Mouse (Mus musculus): ENCODE data around the gene Gmfb. TPM values are rescaled to one million over a fixed set of nuclear protein-coding genes. Genes with fewer than 3 reads are reported as not detected.

Gene Gmfb
- polyA plus RNA-seq, 1 experiment from 2014 or later = 97.0 TPM

DNA sequence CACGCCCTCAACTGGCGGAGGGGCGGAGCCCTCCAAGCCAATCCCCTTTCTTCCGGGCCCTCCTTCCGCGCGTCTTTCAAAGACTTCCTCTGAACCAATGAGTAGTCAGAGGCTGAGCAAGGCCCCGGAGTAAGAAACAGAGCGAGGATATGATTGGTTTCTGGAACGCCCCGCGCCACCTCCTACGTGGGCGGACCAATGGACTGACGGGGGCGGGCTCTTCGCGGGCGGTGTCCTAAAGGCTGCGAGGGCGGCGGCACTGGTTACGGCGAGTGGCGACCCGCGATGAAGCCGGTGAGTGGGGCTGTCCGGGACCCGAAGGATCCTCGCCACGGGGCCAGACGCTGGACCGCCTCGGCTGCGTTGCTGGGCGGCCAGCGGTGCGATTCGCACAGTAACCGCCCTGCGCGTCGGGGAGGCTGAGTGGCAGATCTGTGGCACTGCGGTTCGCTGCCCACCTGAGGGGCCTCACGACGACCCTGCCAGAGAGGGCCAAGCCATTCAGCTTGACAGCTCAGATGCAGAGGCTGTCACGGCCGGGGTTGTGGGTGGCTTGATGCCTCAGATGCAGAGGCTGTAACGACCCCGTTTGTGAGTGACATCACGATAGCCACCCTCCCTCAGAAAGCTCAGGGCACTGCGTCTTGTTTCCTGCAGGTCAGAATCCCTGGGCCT, 61.5 kb downstream of the Gmfb start, which contains the start of gene Cdkn3:
Cdkn3 (plus strand) TSS at position 187 of the 675 bp plus-strand sequence.
- Histone ChIP-seq H3K4me3 (peak within 1 kb of the TSS; percentile 83), H3K36me3 (peaks cover 18% of the 10 kb centered on the region), H3K27me3 (ENCODE audit: low read depth, poor library complexity, severe bottlenecking) (no peaks in the 10 kb centered on the region), H3K4me1 (peaks cover 17% of the 10 kb centered on the region), H3K9me3 (replicated peaks) (no peaks in the 10 kb centered on the region), H3K27ac (replicated peaks) (peak within 1 kb of the TSS; percentile 89)
- DNase-seq (ENCODE audit: low spot score) = peak; percentile 93
- under 1% methylated on average over 54 of the region's 54 CpGs for WGBS

DNA sequence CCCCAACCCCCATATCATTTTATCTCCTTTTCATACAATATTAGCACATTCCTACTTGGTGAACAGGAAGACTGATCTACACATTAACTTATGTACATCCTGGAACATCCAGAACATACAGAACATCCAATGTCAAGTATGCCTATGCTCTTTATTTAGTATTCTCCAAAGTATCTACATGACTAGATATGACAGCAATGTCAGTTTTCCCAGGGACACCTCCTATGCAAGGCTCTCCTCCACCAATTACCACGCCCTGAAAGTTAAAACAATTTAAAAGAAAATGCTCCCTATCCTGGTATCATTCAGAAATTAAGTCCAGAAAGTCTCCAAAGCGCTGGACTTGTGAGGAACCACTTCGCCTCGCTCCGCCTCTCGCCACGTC, 62.1 kb downstream of the Gmfb start:
- H3K27ac ChIP-seq (replicated peaks) = peak overlapping the region; percentile 89; the same call in 1 of the 2 replicates
- H3K36me3 ChIP-seq = peaks cover 16% of the 10 kb centered on the region
- peaks cover 17% of the 10 kb centered on the region for H3K4me1 ChIP-seq
- WGBS = 2% methylated on average over 7 of the region's 7 CpGs
- H3K27me3 ChIP-seq (ENCODE audit: low read depth, poor library complexity, severe bottlenecking) = no peaks in the 10 kb centered on the region
- DNase-seq (ENCODE audit: low spot score) = no peak
- no peaks in the 10 kb centered on the region for H3K9me3 ChIP-seq (replicated peaks)
- H3K4me3 ChIP-seq = peak overlapping the region; percentile 83

Other genes with a start within 250 kb of the Gmfb start
- gene Cdkn3, start 61.7 kb downstream of the Gmfb start, polyA plus RNA-seq (2016; fragmentation: Nextera tagmentation; extraction: Ambion mirVana) = 51.4 and 56.5 TPM in 2 replicates
- gene Cnih1, start 33.8 kb downstream of the Gmfb start, polyA plus RNA-seq (2016; fragmentation: Nextera tagmentation; extraction: Ambion mirVana) = 208 and 222 TPM in 2 replicates
- gene Cgrrf1, start 9.9 kb upstream of the Gmfb start, polyA plus RNA-seq (2016; fragmentation: Nextera tagmentation; extraction: Ambion mirVana) = 36.4 and 37.6 TPM in 2 replicates
- gene Samd4, start 60.6 kb upstream of the Gmfb start, polyA plus RNA-seq (2016; fragmentation: Nextera tagmentation; extraction: Ambion mirVana) = 3.3 and 3.8 TPM in 2 replicates